Mouse (Mus musculus): ENCODE data around the gene Dennd5b. TPM values are rescaled to one million over a fixed set of nuclear protein-coding genes. Genes with fewer than 3 reads are reported as not detected.
"Not testable (repeated sequence)": the region's sequence is repeated elsewhere in the genome, so short reads cannot be mapped to it uniquely, and the experiment has no call there.

Dennd5b gene
- polyA plus RNA-seq, 2 experiments: 2.3 to 3.1 TPM

GRCm38 (mm10) chr6:148994327-148994999 is 107.0 kb downstream of the Dennd5b start:
- H3K4me3 ChIP-seq (ENCODE audit: insufficient read depth in 1 of 2, low read depth in 2 of 2, low read length in 2 of 2): no peak overlapping the region
- H3K4me2 ChIP-seq (ENCODE audit: low read depth): no peak overlapping the region
- H3K36me3 ChIP-seq (replicated peaks; ENCODE audit: control insufficient read depth, insufficient read depth, low read depth): no peaks in the 10 kb centered on the region
- no peaks in the 10 kb centered on the region for H3K9me3 ChIP-seq (ENCODE audit: control insufficient read depth, low read length)
- WGBS (ENCODE audit: insufficient replicate concordance): 41% methylated on average over 5 of the region's 5 CpGs
- H3K9ac ChIP-seq (replicated peaks): no peak overlapping the region
- TF ChIP-seq CTCF (IDR thresholded peaks at IDR 0.05; ENCODE audit: low read depth) (no peak), EP300 (IDR thresholded peaks at IDR 0.05; ENCODE audit: low read depth) (no peak)
- no peaks in the 10 kb centered on the region for H3K4me1 ChIP-seq (replicated peaks; ENCODE audit: control insufficient read depth in 2 of 2, insufficient read depth in 2 of 2, low read length in 1 of 2)
- ATAC-seq (ENCODE audit: insufficient read depth) (no peak), DNase-seq (ENCODE audit: low read depth in 3 of 3, low spot score in 3 of 3) (no peak)
- no peak overlapping the region for H3K27ac ChIP-seq
- no peaks in the 10 kb centered on the region for H3K27me3 ChIP-seq (ENCODE audit: control insufficient read depth, insufficient read depth, low read length)

- WGBS (ENCODE audit: insufficient replicate concordance): 34% methylated on average over 9 of the region's 9 CpGs
Observed at GRCm38 (mm10) chr6:148993117-148994077, 108.1 kb downstream of the Dennd5b start.

GRCm38 (mm10) chr6:148992373-148993116 is 108.9 kb downstream of the Dennd5b start:
- Histone ChIP-seq H3K9me3 (ENCODE audit: control insufficient read depth, low read length) (no peaks in the 10 kb centered on the region), H3K4me2 (ENCODE audit: low read depth) (no peak overlapping the region), H3K27ac (no peak overlapping the region), H3K9ac (replicated peaks) (no peak overlapping the region), H3K4me1 (replicated peaks; ENCODE audit: control insufficient read depth in 2 of 2, insufficient read depth in 2 of 2, low read length in 1 of 2) (no peaks in the 10 kb centered on the region), H3K4me3 (ENCODE audit: insufficient read depth in 1 of 2, low read depth in 2 of 2, low read length in 2 of 2) (no peak overlapping the region), H3K36me3 (replicated peaks; ENCODE audit: control insufficient read depth, insufficient read depth, low read depth) (no peaks in the 10 kb centered on the region), H3K27me3 (ENCODE audit: control insufficient read depth, insufficient read depth, low read length) (no peaks in the 10 kb centered on the region)
- 60% methylated on average over 4 of the region's 4 CpGs for WGBS (ENCODE audit: insufficient replicate concordance)
- no peak for TF ChIP-seq EP300 (IDR thresholded peaks at IDR 0.05; ENCODE audit: low read depth)
- TF ChIP-seq CTCF (IDR thresholded peaks at IDR 0.05; ENCODE audit: low read depth): no peak
- ATAC-seq (ENCODE audit: insufficient read depth) (no peak), DNase-seq (ENCODE audit: low read depth in 3 of 3, low spot score in 3 of 3) (no peak)

More at GRCm38 (mm10) chr6:148993117-148994077, 108.1 kb downstream of the Dennd5b start:
- Histone ChIP-seq H3K27ac (no peak overlapping the region), H3K9me3 (ENCODE audit: control insufficient read depth, low read length) (no peaks in the 10 kb centered on the region), H3K4me2 (ENCODE audit: low read depth) (no peak overlapping the region), H3K4me3 (ENCODE audit: insufficient read depth in 1 of 2, low read depth in 2 of 2, low read length in 2 of 2) (no peak overlapping the region), H3K36me3 (replicated peaks; ENCODE audit: control insufficient read depth, insufficient read depth, low read depth) (no peaks in the 10 kb centered on the region), H3K4me1 (replicated peaks; ENCODE audit: control insufficient read depth in 2 of 2, insufficient read depth in 2 of 2, low read length in 1 of 2) (no peaks in the 10 kb centered on the region), H3K27me3 (ENCODE audit: control insufficient read depth, insufficient read depth, low read length) (no peaks in the 10 kb centered on the region), H3K9ac (replicated peaks) (no peak overlapping the region)
- no peak for TF ChIP-seq EP300 (IDR thresholded peaks at IDR 0.05; ENCODE audit: low read depth)
- peak; percentile 36; the same call in 1 of the 2 replicates for TF ChIP-seq CTCF (IDR thresholded peaks at IDR 0.05; ENCODE audit: low read depth)
- DNase-seq (ENCODE audit: low read depth in 3 of 3, low spot score in 3 of 3): no peak
- peak; percentile 36; the same call in 1 of the 2 replicates for ATAC-seq (ENCODE audit: insufficient read depth)

- no peak overlapping the region for H3K4me3 ChIP-seq (ENCODE audit: insufficient read depth in 1 of 2, low read depth in 2 of 2, low read length in 2 of 2)
- H3K9ac ChIP-seq (replicated peaks): no peak overlapping the region
- no peak overlapping the region for H3K27ac ChIP-seq
- H3K9me3 ChIP-seq (ENCODE audit: control insufficient read depth, low read length): no peaks in the 10 kb centered on the region
- no peaks in the 10 kb centered on the region for H3K27me3 ChIP-seq (ENCODE audit: control insufficient read depth, insufficient read depth, low read length)
- H3K4me1 ChIP-seq (replicated peaks; ENCODE audit: control insufficient read depth in 2 of 2, insufficient read depth in 2 of 2, low read length in 1 of 2): no peaks in the 10 kb centered on the region
- DNase-seq (ENCODE audit: low read depth in 3 of 3, low spot score in 3 of 3): no peak
- 58% methylated on average over 6 of the region's 6 CpGs for WGBS (ENCODE audit: insufficient replicate concordance)
- no peak for TF ChIP-seq CTCF (IDR thresholded peaks at IDR 0.05; ENCODE audit: low read depth)
- TF ChIP-seq EP300 (IDR thresholded peaks at IDR 0.05; ENCODE audit: low read depth): no peak
- no peak for ATAC-seq (ENCODE audit: insufficient read depth)
- no peaks in the 10 kb centered on the region for H3K36me3 ChIP-seq (replicated peaks; ENCODE audit: control insufficient read depth, insufficient read depth, low read depth)
- H3K4me2 ChIP-seq (ENCODE audit: low read depth): no peak overlapping the region
Observed at GRCm38 (mm10) chr6:148991660-148992372, 109.7 kb downstream of the Dennd5b start.

GRCm38 (mm10) chr6:148989792-148990491 is 111.5 kb downstream of the Dennd5b start:
- not testable (repeated sequence) for H3K9me3 ChIP-seq (ENCODE audit: control insufficient read depth, low read length); H3K4me1 ChIP-seq (replicated peaks; ENCODE audit: control insufficient read depth in 2 of 2, insufficient read depth in 2 of 2, low read length in 1 of 2); H3K27me3 ChIP-seq (ENCODE audit: control insufficient read depth, insufficient read depth, low read length); H3K4me2 ChIP-seq (ENCODE audit: low read depth); H3K4me3 ChIP-seq (ENCODE audit: insufficient read depth in 1 of 2, low read depth in 2 of 2, low read length in 2 of 2); H3K36me3 ChIP-seq (replicated peaks; ENCODE audit: control insufficient read depth, insufficient read depth, low read depth); DNase-seq (ENCODE audit: low read depth in 3 of 3, low spot score in 3 of 3); ATAC-seq (ENCODE audit: insufficient read depth); H3K27ac ChIP-seq; H3K9ac ChIP-seq (replicated peaks)
- WGBS (ENCODE audit: insufficient replicate concordance): 33% methylated on average over 1 of the region's 3 CpGs

Data from liver, embryonic 14.5 days (tissue).